Mouse (Mus musculus) hindbrain, embryonic 16.5 days (tissue): Measurements from ENCODE around the gene Map1a. TPM values are rescaled to one million over a fixed set of nuclear protein-coding genes. Genes with fewer than 3 reads are reported as not detected.

Experiments
- ATAC-seq: fragments of 200-750 bp; cut with Nextera tagmentation; 2 replicates; pipeline ENCODE4 v1.8.0; 2017; ENCODE audit warnings: moderate TSS enrichment, moderate library complexity
- H3K27ac ChIP-seq: fragments of 300-500 bp; sonication (generic); 2 replicates; pipeline ENCODE4 v1.5.1; 2014; ENCODE audit warnings: low read depth, mild to moderate bottlenecking, control low read depth, low read length, moderate library complexity
- H3K27me3 ChIP-seq: fragments of 300-500 bp; sonication (generic); replicated peaks from 2 replicates; pipeline ENCODE4 v1.6.1; 2014; ENCODE audit warnings: low read length; ENCODE audit not compliant: control insufficient read depth, insufficient read depth
- H3K36me3 ChIP-seq: fragments of 300-500 bp; sonication (generic); 2 replicates; pipeline ENCODE4 v1.6.1; 2014; ENCODE audit warnings: mild to moderate bottlenecking, low read length, moderate library complexity, mixed read lengths; ENCODE audit not compliant: control insufficient read depth, insufficient read depth
- H3K4me1 ChIP-seq: fragments of 300-500 bp; sonication (generic); 2 replicates; pipeline ENCODE4 v1.6.1; 2014; ENCODE audit warnings: low read depth, low read length; ENCODE audit not compliant: control insufficient read depth, insufficient read depth
- H3K4me2 ChIP-seq: fragments of 300-500 bp; sonication (generic); 2 replicates; pipeline ENCODE4 v1.6.1; 2014; ENCODE audit warnings: mild to moderate bottlenecking, low read length, control low read depth, moderate library complexity
- H3K4me3 ChIP-seq: fragments of 300-500 bp; sonication (generic); 2 replicates; pipeline ENCODE4 v1.5.1; 2014; ENCODE audit warnings: mild to moderate bottlenecking, low read length, control low read depth, moderate library complexity
- H3K9ac ChIP-seq: fragments of 300-500 bp; sonication (generic); 2 replicates; pipeline ENCODE4 v1.6.1; 2014; ENCODE audit warnings: low read depth, mild to moderate bottlenecking, control low read depth, low read length, moderate library complexity
- H3K9me3 ChIP-seq: fragments of 300-500 bp; sonication (generic); 2 replicates; pipeline ENCODE4 v1.6.1; 2014; ENCODE audit warnings: mild to moderate bottlenecking, low read length, moderate library complexity; ENCODE audit not compliant: control insufficient read depth
- WGBS: fragments of 180-500 bp; shearing (Covaris S2); extraction: QIAGEN DNeasy Blood & Tissue Kit; methylation state at CpG from one replicate; pipeline ENCODE4 v1.1.7; 2014; 5-methylcytosine and 5-hydroxymethylcytosine counted together
- polyA plus RNA-seq: library from polyadenylated mRNA; unstranded; fragments of >200 nt; fragmentation: Nextera tagmentation; extraction: Ambion mirVana; gene quantifications from 2 replicates; pipeline ENCODE4 v1.2.1, GENCODE M21; 2015

Gene Map1a
- polyA plus RNA-seq: 29.6 and 46.5 TPM in 2 replicates

DNA sequence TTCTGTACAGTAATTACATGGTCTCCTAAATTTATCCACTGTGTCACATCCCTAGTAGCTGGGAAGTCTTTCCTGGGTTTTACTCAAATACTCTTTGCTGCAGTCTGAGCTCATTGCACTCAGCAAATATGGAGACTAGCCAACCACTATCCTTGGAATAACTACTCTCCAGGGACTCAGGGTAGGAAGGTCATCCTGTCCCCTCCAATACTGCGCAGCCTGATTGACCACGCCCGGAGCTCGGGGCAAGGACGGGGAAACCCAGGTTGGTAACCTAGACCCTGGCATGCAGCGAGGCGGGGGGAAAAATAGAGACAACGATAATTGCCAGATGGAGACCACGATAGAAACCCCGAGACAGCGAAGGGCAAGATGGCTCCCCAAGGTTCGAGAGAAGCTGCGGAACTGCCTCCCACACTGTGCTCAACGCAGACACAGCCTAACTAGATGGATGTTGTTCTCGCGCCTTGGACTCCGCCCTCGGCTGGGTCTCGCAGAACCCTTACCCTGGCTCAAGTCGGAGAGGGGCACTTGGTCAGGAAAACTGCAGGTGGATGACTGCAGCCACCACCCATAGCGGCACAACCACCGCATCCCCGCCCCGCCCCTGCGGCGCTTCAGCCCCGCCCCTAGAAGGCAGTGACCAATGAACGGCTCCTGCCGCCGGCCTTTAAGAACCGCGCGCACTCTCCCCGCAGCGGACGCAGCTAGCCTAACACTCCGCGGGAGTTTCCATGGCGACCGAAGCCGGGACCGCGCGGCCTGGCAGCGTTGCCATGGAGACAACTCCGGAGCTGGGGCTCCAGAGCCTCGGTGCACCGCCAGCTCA is at the start of gene Map1a:
Map1a (plus strand) TSS at position 700 of the 829 bp plus-strand sequence.
- no peaks in the 10 kb centered on the region for H3K27me3 ChIP-seq
- H3K4me3 ChIP-seq: peak within 1 kb of the TSS; percentile 67
- peak within 1 kb of the TSS; percentile 72 for H3K4me2 ChIP-seq
- H3K4me1 ChIP-seq: peaks cover 29% of the 10 kb centered on the region
- no peaks in the 10 kb centered on the region for H3K36me3 ChIP-seq
- H3K9me3 ChIP-seq: no peaks in the 10 kb centered on the region
- peak within 1 kb of the TSS; percentile 94 for H3K27ac ChIP-seq
- ATAC-seq: peak; percentile 97
- H3K9ac ChIP-seq: peak within 1 kb of the TSS; percentile 78
- under 1% methylated on average over 48 of the region's 48 CpGs for WGBS

DNA sequence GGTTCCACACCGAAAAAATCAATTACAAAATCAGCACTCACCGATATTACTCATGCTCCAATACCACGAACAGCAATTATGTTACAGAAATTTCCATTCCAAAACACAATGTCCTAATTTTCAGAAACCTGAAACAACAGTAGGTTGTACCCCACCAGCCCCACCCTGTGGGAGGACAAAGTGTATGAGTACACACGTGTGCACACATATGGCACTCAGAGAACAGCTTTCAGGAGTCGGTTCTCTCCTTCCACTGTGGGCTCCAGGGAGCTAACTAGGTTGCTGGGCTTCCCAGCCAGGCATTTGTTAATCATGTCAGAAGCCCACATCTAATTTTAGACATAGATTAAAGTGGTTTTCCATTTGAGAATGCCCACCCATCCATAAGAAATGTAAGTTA is 45.3 kb upstream of the Map1a start:
- Histone ChIP-seq H3K27me3 (no peaks in the 10 kb centered on the region), H3K4me2 (no peak overlapping the region), H3K36me3 (peaks cover 40% of the 10 kb centered on the region), H3K9ac (no peak overlapping the region), H3K4me1 (no peaks in the 10 kb centered on the region), H3K9me3 (no peaks in the 10 kb centered on the region), H3K27ac (no peak overlapping the region), H3K4me3 (no peak overlapping the region)
- WGBS: 95% methylated on average over 5 of the region's 5 CpGs
- no peak for ATAC-seq

DNA sequence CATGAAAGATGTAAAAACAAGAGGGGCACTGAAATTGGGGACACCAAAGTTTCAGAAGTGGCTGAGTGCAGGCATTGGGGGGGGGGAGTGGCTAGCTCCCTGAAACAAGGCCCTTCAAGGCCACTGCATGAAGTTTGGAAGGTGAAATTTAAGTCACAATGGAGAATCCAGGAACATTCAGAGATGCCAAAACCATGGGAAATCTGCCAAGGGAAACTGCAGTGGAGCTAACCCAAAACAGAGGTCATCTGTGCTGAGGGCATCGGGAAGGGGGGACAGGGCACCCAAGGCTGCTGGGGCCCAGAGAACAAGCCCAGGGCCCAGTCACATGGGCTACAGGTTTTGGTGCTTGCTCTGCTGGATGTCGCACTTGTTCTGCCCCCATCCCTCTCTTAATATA is 39.6 kb upstream of the Map1a start:
- no peak for ATAC-seq
- Histone ChIP-seq H3K9me3 (no peaks in the 10 kb centered on the region), H3K36me3 (peaks cover 62% of the 10 kb centered on the region), H3K27me3 (no peaks in the 10 kb centered on the region), H3K4me1 (no peaks in the 10 kb centered on the region), H3K4me2 (no peak overlapping the region), H3K27ac (no peak overlapping the region), H3K4me3 (no peak overlapping the region), H3K9ac (no peak overlapping the region)
- WGBS: 97% methylated on average over 2 of the region's 2 CpGs

DNA sequence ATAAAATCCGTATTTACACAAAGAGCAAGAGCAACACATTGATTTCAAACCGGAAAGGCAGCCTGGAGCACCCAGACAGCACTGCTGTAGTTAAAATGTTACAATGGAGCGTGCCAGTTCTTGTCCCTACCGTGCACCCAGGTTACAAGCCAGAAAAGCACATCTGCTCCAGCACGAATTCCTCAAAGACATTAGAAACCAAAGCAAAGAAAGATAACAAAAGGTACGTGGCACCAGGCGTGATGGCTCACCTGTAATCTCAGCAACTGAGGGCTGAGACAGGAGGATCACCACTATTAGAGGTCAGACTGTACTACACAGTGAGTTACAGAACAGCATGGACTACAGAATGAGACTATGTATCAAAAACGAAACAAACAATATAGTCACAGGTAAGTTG is 21.0 kb upstream of the Map1a start:
- no peak overlapping the region for H3K9ac ChIP-seq
- ATAC-seq: no peak
- H3K4me3 ChIP-seq: no peak overlapping the region
- no peak overlapping the region for H3K27ac ChIP-seq
- 75% methylated on average over 8 of the region's 8 CpGs for WGBS
- no peaks in the 10 kb centered on the region for H3K27me3 ChIP-seq
- H3K4me2 ChIP-seq: no peak overlapping the region
- no peaks in the 10 kb centered on the region for H3K9me3 ChIP-seq
- peaks cover 13% of the 10 kb centered on the region for H3K36me3 ChIP-seq
- H3K4me1 ChIP-seq: peaks cover 31% of the 10 kb centered on the region

DNA sequence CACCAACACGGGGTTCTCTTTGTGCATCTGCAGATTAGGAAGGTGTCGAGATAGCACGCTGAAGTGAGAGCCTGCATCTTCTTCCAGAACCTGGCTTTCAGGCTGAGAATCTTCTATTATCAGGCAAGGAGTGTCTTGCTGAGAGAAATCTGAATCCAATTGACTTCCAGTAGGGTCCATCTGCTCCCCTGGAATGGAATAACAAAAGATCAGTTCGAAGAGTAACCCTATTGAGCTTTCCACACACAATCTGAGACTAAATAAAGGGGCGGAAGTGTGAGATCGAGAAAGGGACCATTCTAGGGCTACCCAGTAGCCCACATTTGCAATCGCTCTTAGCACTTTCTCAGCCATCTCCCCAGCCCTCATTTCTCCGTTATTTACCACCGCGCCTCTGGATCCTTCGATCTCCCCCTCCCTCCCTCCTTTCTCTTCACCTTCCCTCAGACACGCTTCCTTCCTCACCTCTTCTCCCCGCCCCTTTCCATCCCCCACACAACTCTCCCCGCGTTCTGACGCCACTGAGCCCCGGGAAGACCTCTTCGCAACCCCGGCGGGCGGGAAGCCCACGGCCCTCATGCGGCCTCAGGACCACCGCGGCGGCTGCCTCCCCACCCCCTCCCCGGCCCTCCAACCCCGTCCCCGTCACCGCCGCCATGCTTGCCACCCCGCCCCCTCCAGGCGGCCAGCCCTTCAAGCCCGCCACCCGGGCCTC is 18.7 kb upstream of the Map1a start:
- WGBS: under 1% methylated on average over 34 of the region's 35 CpGs
- peak; percentile 88 for ATAC-seq
- H3K36me3 ChIP-seq: peaks cover 11% of the 10 kb centered on the region
- H3K27me3 ChIP-seq: no peaks in the 10 kb centered on the region
- H3K27ac ChIP-seq: peak overlapping the region; percentile 98
- peak overlapping the region; percentile 87 for H3K4me3 ChIP-seq
- peak overlapping the region; percentile 76 for H3K4me2 ChIP-seq
- H3K9ac ChIP-seq: peak overlapping the region; percentile 93
- peaks cover 31% of the 10 kb centered on the region for H3K4me1 ChIP-seq
- no peaks in the 10 kb centered on the region for H3K9me3 ChIP-seq

DNA sequence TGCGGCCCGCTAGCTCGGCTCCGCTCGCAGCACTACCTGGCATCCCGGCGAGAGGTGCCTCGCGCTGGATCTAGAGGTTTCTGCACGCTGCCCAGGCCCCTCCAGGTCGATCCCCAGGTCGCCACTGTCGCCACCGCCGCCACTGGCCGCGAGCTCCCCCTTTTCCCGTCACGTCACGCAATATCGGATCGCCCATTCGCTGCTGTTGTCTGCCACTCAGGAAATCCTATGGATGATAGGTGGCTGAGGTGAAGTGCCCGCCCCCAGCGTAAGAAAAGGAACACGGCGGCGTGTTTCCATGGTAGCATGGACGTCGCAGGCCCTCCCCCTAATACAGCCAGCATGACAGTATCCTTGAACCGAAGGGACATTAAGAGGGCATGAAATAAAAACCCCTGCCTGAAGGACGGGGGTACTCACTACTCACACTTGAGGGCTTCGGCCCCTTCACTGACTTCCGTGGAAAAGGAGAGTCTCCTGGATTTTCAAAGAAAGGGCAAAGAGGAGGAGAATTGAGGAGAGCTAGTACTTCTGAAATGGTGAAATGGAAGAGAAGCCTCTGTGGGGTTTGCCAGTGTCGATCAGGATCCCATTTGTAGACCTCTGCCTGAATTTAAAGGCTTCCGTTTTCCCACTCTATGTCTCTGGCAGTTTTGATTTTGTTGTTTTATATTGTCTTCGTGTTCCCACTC is 18.0 kb upstream of the Map1a start, which contains the start of gene Trp53bp1:
Trp53bp1 (minus strand) TSS at position 172 of the 692 bp plus-strand sequence.
- no peaks in the 10 kb centered on the region for H3K27me3 ChIP-seq
- H3K27ac ChIP-seq: peak within 1 kb of the TSS; percentile 98
- WGBS: 0% methylated on average over 37 of the region's 37 CpGs
- H3K4me3 ChIP-seq: peak within 1 kb of the TSS; percentile 87
- H3K4me1 ChIP-seq: peaks cover 31% of the 10 kb centered on the region
- H3K9ac ChIP-seq: peak within 1 kb of the TSS; percentile 93
- peaks cover 11% of the 10 kb centered on the region for H3K36me3 ChIP-seq
- H3K9me3 ChIP-seq: no peaks in the 10 kb centered on the region
- ATAC-seq: peak; percentile 99
- H3K4me2 ChIP-seq: peak within 1 kb of the TSS; percentile 76

DNA sequence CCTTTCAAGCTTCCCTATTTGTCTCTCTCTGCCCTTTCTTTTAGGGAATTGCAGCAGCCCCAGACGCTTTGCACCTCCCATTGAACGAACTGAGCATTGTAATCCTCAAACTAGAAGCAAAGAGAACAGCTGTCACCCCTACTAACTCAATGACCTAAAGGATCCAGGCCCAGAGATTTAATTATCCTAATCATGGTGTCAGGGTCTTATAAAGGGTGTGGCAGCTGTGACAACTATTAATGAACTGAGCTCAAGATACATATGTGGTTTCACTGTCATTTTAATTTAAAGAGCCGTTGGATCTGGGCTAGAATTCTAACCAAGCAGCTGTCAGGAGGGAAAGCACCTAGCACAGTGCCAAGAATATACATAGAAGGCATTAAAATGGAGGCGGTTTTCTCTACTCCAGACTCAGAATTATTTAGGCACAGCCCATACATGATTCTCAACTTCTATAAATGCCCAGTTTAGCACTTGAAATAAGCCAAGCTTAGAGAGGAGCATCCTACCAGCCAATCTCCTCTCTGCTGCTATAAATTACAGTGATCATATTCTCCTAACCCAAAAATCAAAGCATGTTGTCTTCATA is 17.4 kb upstream of the Map1a start:
- H3K9ac ChIP-seq: peak overlapping the region; percentile 67
- peaks cover 31% of the 10 kb centered on the region for H3K4me1 ChIP-seq
- 10% methylated on average over 4 of the region's 4 CpGs for WGBS
- H3K4me3 ChIP-seq: peak overlapping the region; percentile 87
- H3K9me3 ChIP-seq: no peaks in the 10 kb centered on the region
- peaks cover 11% of the 10 kb centered on the region for H3K36me3 ChIP-seq
- ATAC-seq: no peak
- H3K4me2 ChIP-seq: peak overlapping the region; percentile 62
- no peaks in the 10 kb centered on the region for H3K27me3 ChIP-seq
- H3K27ac ChIP-seq: peak overlapping the region; percentile 98

DNA sequence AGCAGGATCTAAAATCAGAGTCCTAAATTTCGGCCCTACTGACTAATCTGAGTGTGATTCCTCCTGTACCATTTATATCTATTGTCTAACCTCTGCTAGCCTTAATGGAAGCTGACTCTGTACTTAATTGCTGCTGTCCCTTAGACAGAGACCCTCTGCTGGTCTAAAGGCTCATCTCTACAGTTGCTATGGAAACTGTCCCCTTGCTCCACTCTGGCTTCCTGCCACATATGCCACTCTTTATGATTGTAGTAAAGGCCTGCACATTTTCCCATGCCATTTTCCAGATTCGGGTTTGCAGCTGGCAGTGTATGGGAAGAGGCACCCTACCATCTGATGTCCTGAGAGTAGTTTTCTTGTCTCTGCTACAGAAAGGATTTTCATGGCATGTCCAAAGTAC is 1.6 kb upstream of the Map1a start:
- Histone ChIP-seq H3K4me3 (no peak overlapping the region), H3K36me3 (no peaks in the 10 kb centered on the region), H3K9me3 (no peaks in the 10 kb centered on the region), H3K27ac (peak overlapping the region; percentile 94), H3K27me3 (no peaks in the 10 kb centered on the region), H3K4me1 (peaks cover 23% of the 10 kb centered on the region), H3K4me2 (peak overlapping the region; percentile 19; the same call in 1 of the 2 replicates), H3K9ac (no peak overlapping the region)
- WGBS: 21% methylated on average over 2 of the region's 2 CpGs
- no peak for ATAC-seq
